Mouse (Mus musculus): ENCODE measurements around the gene Pdzph1. TPM values are rescaled to one million over a fixed set of nuclear protein-coding genes. Genes with fewer than 3 reads are reported as not detected.

Pdzph1 gene
- 3.8 and 4.8 TPM in 2 replicates for polyA plus RNA-seq (2015; fragmentation: Nextera tagmentation; extraction: Ambion mirVana)

GRCm38 (mm10) chr17:58991275-58991674 is at the start of gene Pdzph1:
Pdzph1 (minus strand) TSS chr17:58991375.
- WGBS = 87% methylated on average over 6 of the region's 6 CpGs
- H3K36me3 ChIP-seq = no peaks in the 10 kb centered on the region
- H3K4me1 ChIP-seq (replicated peaks) = no peaks in the 10 kb centered on the region
- no peak within 1 kb of the TSS for H3K4me2 ChIP-seq
- no peak within 1 kb of the TSS for H3K4me3 ChIP-seq
- no peak within 1 kb of the TSS for H3K9ac ChIP-seq
- H3K9me3 ChIP-seq = no peaks in the 10 kb centered on the region
- no peak for ATAC-seq (ENCODE audit: low FRiP score)
- no peaks in the 10 kb centered on the region for H3K27me3 ChIP-seq
- no peak within 1 kb of the TSS for H3K27ac ChIP-seq

GRCm38 (mm10) chr17:59039754-59040153 is 48.6 kb upstream of the Pdzph1 start:
- Histone ChIP-seq H3K9me3 (no peaks in the 10 kb centered on the region), H3K36me3 (no peaks in the 10 kb centered on the region), H3K9ac (no peak overlapping the region), H3K4me1 (replicated peaks) (no peaks in the 10 kb centered on the region), H3K27me3 (no peaks in the 10 kb centered on the region), H3K4me3 (no peak overlapping the region), H3K27ac (no peak overlapping the region), H3K4me2 (no peak overlapping the region)
- no peak for ATAC-seq (ENCODE audit: low FRiP score)
- WGBS = 52% methylated on average over 5 of the region's 5 CpGs

- H3K9me3 ChIP-seq = no peaks in the 10 kb centered on the region
- H3K4me3 ChIP-seq = no peak overlapping the region
- no peaks in the 10 kb centered on the region for H3K4me1 ChIP-seq (replicated peaks)
- ATAC-seq (ENCODE audit: low FRiP score) = no peak
- H3K27ac ChIP-seq = no peak overlapping the region
- no peaks in the 10 kb centered on the region for H3K27me3 ChIP-seq
- WGBS = 98% methylated on average over 3 of the region's 3 CpGs
- no peak overlapping the region for H3K4me2 ChIP-seq
- H3K9ac ChIP-seq = no peak overlapping the region
- H3K36me3 ChIP-seq = no peaks in the 10 kb centered on the region
Measured at GRCm38 (mm10) chr17:59033445-59033844, 42.3 kb upstream of the Pdzph1 start.

GRCm38 (mm10) chr17:59026336-59026735 is 35.2 kb upstream of the Pdzph1 start:
- Histone ChIP-seq H3K9me3 (no peaks in the 10 kb centered on the region), H3K9ac (no peak overlapping the region), H3K4me3 (no peak overlapping the region), H3K4me2 (no peak overlapping the region), H3K27ac (no peak overlapping the region), H3K4me1 (replicated peaks) (peaks cover 2% of the 10 kb centered on the region; the same call in 1 of the 2 replicates), H3K36me3 (no peaks in the 10 kb centered on the region), H3K27me3 (no peaks in the 10 kb centered on the region)
- ATAC-seq (ENCODE audit: low FRiP score) = no peak
- WGBS = 92% methylated on average over 3 of the region's 3 CpGs

- Histone ChIP-seq H3K4me1 (replicated peaks) (peaks cover 2% of the 10 kb centered on the region; the same call in 1 of the 2 replicates), H3K9ac (no peak overlapping the region), H3K4me2 (no peak overlapping the region), H3K36me3 (no peaks in the 10 kb centered on the region), H3K27ac (no peak overlapping the region), H3K4me3 (no peak overlapping the region), H3K9me3 (no peaks in the 10 kb centered on the region), H3K27me3 (no peaks in the 10 kb centered on the region)
- ATAC-seq (ENCODE audit: low FRiP score) = no peak
- 34% methylated on average over 6 of the region's 6 CpGs for WGBS
Measured at GRCm38 (mm10) chr17:59024502-59024901, 33.3 kb upstream of the Pdzph1 start.

- Histone ChIP-seq H3K4me1 (replicated peaks) (peaks cover 2% of the 10 kb centered on the region; the same call in 1 of the 2 replicates), H3K9me3 (no peaks in the 10 kb centered on the region), H3K27ac (no peak overlapping the region), H3K9ac (no peak overlapping the region), H3K36me3 (no peaks in the 10 kb centered on the region), H3K4me3 (no peak overlapping the region), H3K4me2 (no peak overlapping the region), H3K27me3 (no peaks in the 10 kb centered on the region)
- 39% methylated on average over 5 of the region's 5 CpGs for WGBS
- ATAC-seq (ENCODE audit: low FRiP score) = no peak
Measured at GRCm38 (mm10) chr17:59023971-59024370, 32.8 kb upstream of the Pdzph1 start.

GRCm38 (mm10) chr17:59018666-59019065 is 27.5 kb upstream of the Pdzph1 start:
- no peaks in the 10 kb centered on the region for H3K36me3 ChIP-seq
- no peak overlapping the region for H3K9ac ChIP-seq
- no peaks in the 10 kb centered on the region for H3K4me1 ChIP-seq (replicated peaks)
- no peak overlapping the region for H3K4me3 ChIP-seq
- H3K4me2 ChIP-seq = no peak overlapping the region
- no peak overlapping the region for H3K27ac ChIP-seq
- no peaks in the 10 kb centered on the region for H3K9me3 ChIP-seq
- WGBS = 87% methylated on average over 4 of the region's 4 CpGs
- H3K27me3 ChIP-seq = no peaks in the 10 kb centered on the region
- ATAC-seq (ENCODE audit: low FRiP score) = no peak

- H3K4me1 ChIP-seq (replicated peaks) = 0 out of 2 replicates have a peak, but pooled peaks cover 6% of the 10 kb centered on the region
- no peaks in the 10 kb centered on the region for H3K9me3 ChIP-seq
- peak within 1 kb of the TSS; percentile 74 for H3K4me3 ChIP-seq
- WGBS = under 1% methylated on average over 22 of the region's 22 CpGs
- H3K36me3 ChIP-seq = no peaks in the 10 kb centered on the region
- peak; percentile 89 for ATAC-seq (ENCODE audit: low FRiP score)
- H3K27me3 ChIP-seq = no peaks in the 10 kb centered on the region
- 0 out of 2 replicates have a peak within 1 kb of the TSS, but pooled peaks have one; percentile 31 for H3K27ac ChIP-seq
- H3K9ac ChIP-seq = peak within 1 kb of the TSS; percentile 75
- peak within 1 kb of the TSS; percentile 78 for H3K4me2 ChIP-seq
Measured at GRCm38 (mm10) chr17:59013091-59013459, 21.9 kb upstream of the Pdzph1 start, which contains the start of gene Nudt12. Nudt12 (minus strand) TSS chr17:59013372.

GRCm38 (mm10) chr17:59012421-59013090 is 21.4 kb upstream of the Pdzph1 start:
- Histone ChIP-seq H3K9me3 (no peaks in the 10 kb centered on the region), H3K27me3 (no peaks in the 10 kb centered on the region), H3K9ac (peak overlapping the region; percentile 75), H3K4me2 (peak overlapping the region; percentile 78), H3K27ac (0 out of 2 replicates have a peak overlapping the region, but pooled peaks have one; percentile 31), H3K36me3 (no peaks in the 10 kb centered on the region), H3K4me3 (peak overlapping the region; percentile 74), H3K4me1 (replicated peaks) (0 out of 2 replicates have a peak, but pooled peaks cover 6% of the 10 kb centered on the region)
- ATAC-seq (ENCODE audit: low FRiP score) = peak; percentile 88
- 8% methylated on average over 15 of the region's 15 CpGs for WGBS

GRCm38 (mm10) chr17:59011546-59012307 is 20.6 kb upstream of the Pdzph1 start:
- Histone ChIP-seq H3K9ac (no peak overlapping the region), H3K36me3 (no peaks in the 10 kb centered on the region), H3K4me2 (no peak overlapping the region; the same call in 1 of the 2 replicates), H3K4me1 (replicated peaks) (0 out of 2 replicates have a peak, but pooled peaks cover 6% of the 10 kb centered on the region), H3K27ac (no peak overlapping the region), H3K4me3 (no peak overlapping the region), H3K9me3 (no peaks in the 10 kb centered on the region), H3K27me3 (no peaks in the 10 kb centered on the region)
- no peak for ATAC-seq (ENCODE audit: low FRiP score)
- 64% methylated on average over 13 of the region's 13 CpGs for WGBS

- no peaks in the 10 kb centered on the region for H3K27me3 ChIP-seq
- WGBS = 41% methylated on average over 5 of the region's 5 CpGs
- no peak overlapping the region for H3K27ac ChIP-seq
Measured at GRCm38 (mm10) chr17:58973237-58973636, 17.9 kb downstream of the Pdzph1 start.

GRCm38 (mm10) chr17:58959905-58960304 is 31.3 kb downstream of the Pdzph1 start:
- Histone ChIP-seq H3K4me1 (replicated peaks) (no peaks in the 10 kb centered on the region), H3K27ac (no peak overlapping the region), H3K36me3 (no peaks in the 10 kb centered on the region), H3K9ac (no peak overlapping the region), H3K27me3 (no peaks in the 10 kb centered on the region), H3K9me3 (no peaks in the 10 kb centered on the region), H3K4me3 (no peak overlapping the region), H3K4me2 (no peak overlapping the region)
- no peak for ATAC-seq (ENCODE audit: low FRiP score)
- WGBS = 37% methylated on average over 3 of the region's 3 CpGs

More at GRCm38 (mm10) chr17:58973237-58973636, 17.9 kb downstream of the Pdzph1 start:
- no peak for ATAC-seq (ENCODE audit: low FRiP score)
- H3K9me3 ChIP-seq = no peaks in the 10 kb centered on the region
- H3K4me1 ChIP-seq (replicated peaks) = 0 out of 2 replicates have a peak, but pooled peaks cover 3% of the 10 kb centered on the region
- no peak overlapping the region for H3K4me2 ChIP-seq
- H3K36me3 ChIP-seq = no peaks in the 10 kb centered on the region
- no peak overlapping the region for H3K9ac ChIP-seq
- H3K4me3 ChIP-seq = no peak overlapping the region

All from hindbrain, embryonic 13.5 days (tissue).